Mouse (Mus musculus) heart, postnatal 25 days (tissue): ENCODE measurements around the gene Prr23a3. TPM values are rescaled to one million over a fixed set of nuclear protein-coding genes. Genes with fewer than 3 reads are reported as not detected.

Source experiments
- DNase-seq: peaks from one replicate; pipeline ENCODE4 v3.0.0; 2022; ENCODE audit warnings: low spot score
- intact Hi-C: fragments of 180-260 bp; cut with DNase I; formaldehyde crosslinking; loops from one replicate; pipeline ENCODE4 v1.15.1; 2025
- total RNA-seq, 2 experiments: library from RNA; stranded (reverse); gene quantifications; 2 replicates each; pipeline ENCODE4 v1.2.3; 2021

The Prr23a3 gene
- total RNA-seq, result not detected

DNA sequence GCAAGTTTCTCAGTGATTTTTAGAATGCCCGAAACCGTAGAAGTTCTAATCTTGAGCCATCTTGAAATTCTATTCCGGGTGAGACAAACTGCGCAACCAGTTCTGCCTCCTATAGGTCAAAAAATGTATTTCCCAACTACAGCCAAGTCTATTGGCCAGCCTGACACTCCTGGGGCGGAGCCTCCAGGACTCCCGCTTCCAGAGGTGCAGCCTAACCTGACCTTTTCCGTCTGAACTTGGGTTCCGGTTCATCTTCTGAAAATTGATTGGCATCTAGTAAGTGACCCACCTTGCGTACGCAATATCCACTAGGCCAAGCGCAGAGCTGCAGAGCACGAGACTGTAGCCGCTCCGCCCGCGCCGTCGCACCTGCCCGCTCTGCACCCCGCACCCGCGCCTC, at the start of gene Prr23a3:
TSS of gene Prr23a3 (plus strand) at position 197 of the 400 bp plus-strand sequence.
- intact Hi-C loops, result no loop called here

GRCm38 (mm10) chr9:98816066-98816465, 48.5 kb upstream of the Prr23a3 start:
- intact Hi-C loops, result no loop called here
- DNase-seq, result no peak

More for the DNA sequence above, at the start of gene Prr23a3:
- no peak for DNase-seq

DNA sequence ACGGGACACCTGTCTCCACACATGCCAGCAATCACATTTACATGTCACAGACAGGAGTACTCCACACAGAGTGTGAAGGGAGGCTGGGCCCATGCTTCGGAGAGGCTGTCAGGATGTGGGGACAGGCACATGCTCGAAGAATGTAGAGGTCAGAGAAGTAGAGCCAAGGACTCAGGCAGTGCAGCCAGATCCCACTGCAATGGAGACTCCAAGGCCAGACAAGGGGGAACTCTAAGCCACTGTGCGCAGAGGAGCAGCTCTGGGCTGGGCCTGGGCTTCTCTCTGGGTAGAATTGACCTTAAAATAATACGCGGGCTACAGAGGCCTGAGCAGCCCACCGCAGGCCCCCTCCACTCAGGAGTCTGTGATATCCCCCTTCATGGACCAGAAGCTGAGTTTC, 47.0 kb upstream of the Prr23a3 start:
- no peak for DNase-seq
- intact Hi-C loops, result no loop called here

DNA sequence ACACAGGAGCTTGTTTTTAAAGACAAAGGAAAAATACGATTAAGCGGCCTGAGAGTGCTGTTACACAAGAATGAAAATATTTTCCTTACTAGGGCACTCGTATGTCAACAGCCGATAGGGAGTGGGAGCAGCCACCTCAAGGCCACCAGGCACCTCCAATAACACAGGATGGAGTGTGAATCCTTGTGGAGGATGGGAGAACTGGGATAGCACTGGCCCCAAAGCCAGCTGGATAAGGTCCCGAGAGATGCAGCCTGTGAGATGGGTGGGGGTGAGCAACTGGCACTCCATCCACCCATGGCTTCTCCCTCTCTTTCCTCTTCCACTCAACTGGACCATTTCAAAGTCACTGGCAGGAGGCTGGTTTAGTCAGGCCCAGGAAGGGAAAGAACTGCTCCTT, 45.6 kb upstream of the Prr23a3 start:
- intact Hi-C loops, result no loop called here
- DNase-seq, result no peak

DNA sequence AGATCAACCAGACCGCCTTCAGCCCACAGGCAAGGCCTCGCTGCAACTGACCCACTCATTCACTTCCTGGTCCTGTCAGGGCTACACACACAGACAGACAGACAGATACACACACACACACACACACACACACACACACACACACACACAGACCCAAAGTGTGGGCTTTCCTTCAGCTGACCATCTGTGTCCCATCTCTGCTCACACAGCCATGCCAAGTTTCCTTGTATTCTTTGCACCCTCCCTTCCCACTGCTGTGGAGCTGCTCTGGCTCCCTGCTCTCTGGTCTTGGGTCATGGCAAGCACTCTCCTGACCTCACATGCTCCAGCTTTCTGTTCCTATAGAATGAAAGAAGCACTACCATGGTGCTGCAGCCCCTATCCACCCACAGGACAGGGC, 45.1 kb upstream of the Prr23a3 start:
- no peak for DNase-seq
- intact Hi-C loops, result no loop called here

- intact Hi-C loops, result no loop called here
Measured at GRCm38 (mm10) chr9:98820461-98820860, 44.1 kb upstream of the Prr23a3 start.

GRCm38 (mm10) chr9:98821067-98821466, 43.5 kb upstream of the Prr23a3 start:
- DNase-seq, result no peak
- intact Hi-C loops, result no loop called here

More at GRCm38 (mm10) chr9:98820461-98820860, 44.1 kb upstream of the Prr23a3 start:
- DNase-seq, result no peak

- intact Hi-C loops, result no loop called here
- DNase-seq, result no peak
Measured at GRCm38 (mm10) chr9:98823805-98824204, 40.8 kb upstream of the Prr23a3 start.

GRCm38 (mm10) chr9:98829508-98829907, 35.1 kb upstream of the Prr23a3 start:
- intact Hi-C loops, result no loop called here
- DNase-seq, result no peak

DNA sequence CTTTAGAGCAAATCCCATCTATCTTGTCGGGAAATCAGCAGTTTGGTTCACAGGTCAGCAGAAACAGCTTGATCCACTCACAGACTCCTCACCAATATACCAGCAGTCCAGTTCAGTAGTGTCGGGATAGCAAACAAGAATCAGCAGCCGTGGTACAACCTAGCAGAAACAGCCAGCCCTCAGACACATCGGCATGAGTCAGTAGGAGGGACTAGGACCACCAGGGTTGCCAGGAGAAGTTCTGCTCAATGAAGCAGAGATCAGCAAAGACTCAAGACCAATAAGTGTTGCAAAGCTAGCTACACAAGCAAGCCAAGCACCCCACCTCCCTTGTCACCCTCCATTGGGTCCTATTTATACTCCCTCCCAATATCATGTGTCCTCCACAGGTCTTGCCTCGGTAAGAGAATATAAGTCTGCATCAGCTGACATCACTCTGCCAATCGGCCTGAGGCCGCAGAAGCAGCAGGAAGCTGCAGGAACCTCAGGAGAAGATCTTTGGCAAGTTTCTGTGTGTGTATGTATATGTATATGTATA, 27.0 kb upstream of the Prr23a3 start:
- no peak for DNase-seq
- intact Hi-C loops, result no loop called here

- intact Hi-C loops, result no loop called here
- DNase-seq, result no peak
Measured at GRCm38 (mm10) chr9:98842117-98842516, 22.4 kb upstream of the Prr23a3 start, which contains the start of gene Prr23a1. Prr23a1 (plus strand) TSS chr9:98842503.

DNA sequence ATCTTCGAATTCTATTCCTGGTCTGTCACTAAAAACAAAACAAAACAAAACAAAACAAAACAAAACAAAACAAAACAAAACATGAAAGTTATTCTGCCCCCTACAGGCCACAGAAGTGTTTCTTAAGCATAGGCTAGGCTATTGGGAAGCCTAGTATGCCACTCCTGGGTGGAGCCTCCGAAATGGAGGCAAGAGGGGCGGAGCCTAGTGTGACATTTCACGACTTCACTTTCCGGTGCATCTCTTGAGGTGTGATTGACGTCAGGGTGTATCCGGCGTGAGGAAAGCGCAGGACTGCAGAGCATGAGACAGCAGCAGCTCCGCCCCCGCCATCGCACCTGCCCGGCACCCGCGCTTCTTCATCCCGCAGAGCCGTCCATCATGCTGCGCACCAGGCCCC, 8.4 kb upstream of the Prr23a3 start, which contains the start of gene Prr23a2:
TSS of gene Prr23a2 (plus strand) at position 285 of the 400 bp plus-strand sequence.
- no peak for DNase-seq
- intact Hi-C loops, result no loop called here

- intact Hi-C loops, result no loop called here
- no peak for DNase-seq
Measured at GRCm38 (mm10) chr9:98863463-98863862, 1.1 kb upstream of the Prr23a3 start.

DNA sequence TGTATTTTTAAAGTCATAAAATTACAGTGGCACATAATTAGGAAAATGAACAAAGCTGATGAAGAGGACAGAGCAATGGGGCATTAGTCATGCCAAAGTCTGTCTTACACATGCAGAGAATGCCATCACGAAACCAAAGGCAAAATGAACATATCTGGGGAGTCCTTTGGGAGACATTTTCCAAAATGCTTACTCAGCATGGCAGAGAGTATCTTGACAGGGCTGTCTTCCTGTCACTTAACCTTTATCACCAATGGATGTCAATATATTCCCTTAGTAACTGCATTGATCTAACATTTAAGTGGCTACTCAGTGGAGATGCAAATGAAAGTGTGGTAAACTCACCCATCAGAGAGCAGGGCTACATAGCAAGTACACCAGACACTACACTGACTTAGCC, 36.9 kb downstream of the Prr23a3 start:
- DNase-seq, result no peak
- intact Hi-C loops, result no loop called here

GRCm38 (mm10) chr9:98902819-98903218, 38.3 kb downstream of the Prr23a3 start, which contains the start of gene 7420426K07Rik:
7420426K07Rik (plus strand) TSS chr9:98903119.
- intact Hi-C loops, result no loop called here

More at GRCm38 (mm10) chr9:98902819-98903218, 38.3 kb downstream of the Prr23a3 start, which contains the start of gene 7420426K07Rik:
- no peak for DNase-seq

Other genes with a start within 250 kb of the Prr23a3 start
- gene Prr23a1, start 22.3 kb upstream of the Prr23a3 start, total RNA-seq, result not detected
- not detected for gene Prr23a2, start 8.3 kb upstream of the Prr23a3 start, total RNA-seq
- gene 7420426K07Rik, start 38.4 kb downstream of the Prr23a3 start, total RNA-seq, result not detected
- not detected for gene Foxl2, start 90.5 kb downstream of the Prr23a3 start, total RNA-seq
- 1 to 10 TPM; 5.5 to 6.8 TPM for gene Faim, start 121.6 kb downstream of the Prr23a3 start, total RNA-seq
- gene Gm1123, start 170.9 kb downstream of the Prr23a3 start, total RNA-seq, result not detected